Mouse (Mus musculus) heart, embryonic 16.5 days (tissue): ENCODE data around the gene Mgat3. TPM values are rescaled to one million over a fixed set of nuclear protein-coding genes. Genes with fewer than 3 reads are reported as not detected.

Experiments
- ATAC-seq: fragments of 200-750 bp; cut with Nextera tagmentation; replicated peaks from 2 replicates; pipeline ENCODE4 v1.8.0; 2017; ENCODE audit warnings: moderate number of reproducible peaks; ENCODE audit not compliant: insufficient read depth, low FRiP score; ENCODE audit errors: extremely low read depth
- H3K27ac ChIP-seq: fragments of 300-500 bp; sonication (generic); 2 replicates; pipeline ENCODE4 v1.5.1; 2014; ENCODE audit warnings: mild to moderate bottlenecking, low read length, control low read depth, moderate library complexity
- H3K27me3 ChIP-seq: fragments of 300-500 bp; sonication (generic); 2 replicates; pipeline ENCODE4 v1.6.1; 2014; ENCODE audit warnings: low read length, mixed read lengths; ENCODE audit not compliant: control insufficient read depth, insufficient read depth
- H3K36me3 ChIP-seq: fragments of 300-500 bp; sonication (generic); 2 replicates; pipeline ENCODE4 v1.6.1; 2014; ENCODE audit not compliant: control insufficient read depth, insufficient read depth
- H3K4me1 ChIP-seq: fragments of 300-500 bp; sonication (generic); 2 replicates; pipeline ENCODE4 v1.6.1; 2014; ENCODE audit warnings: low read length, mixed read lengths; ENCODE audit not compliant: control insufficient read depth, insufficient read depth
- H3K4me2 ChIP-seq: fragments of 300-500 bp; sonication (generic); 2 replicates; pipeline ENCODE4 v1.6.1; 2014; ENCODE audit warnings: low read depth, mild to moderate bottlenecking, control low read depth, low read length
- H3K4me3 ChIP-seq: fragments of 300-500 bp; sonication (generic); 2 replicates; pipeline ENCODE4 v1.5.1; 2014; ENCODE audit warnings: mild to moderate bottlenecking, control low read depth, low read length
- H3K9ac ChIP-seq: fragments of 300-500 bp; sonication (generic); 2 replicates; pipeline ENCODE4 v1.6.1; 2014; ENCODE audit warnings: low read length, control low read depth
- H3K9me3 ChIP-seq: fragments of 300-500 bp; sonication (generic); replicated peaks from 2 replicates; pipeline ENCODE4 v1.6.1; 2016; ENCODE audit warnings: low read length; ENCODE audit not compliant: control insufficient read depth
- WGBS: fragments of 180-500 bp; shearing (Covaris S2); extraction: QIAGEN DNeasy Blood & Tissue Kit; methylation state at CpG from one replicate; pipeline ENCODE4 v1.1.7; 2014; 5-methylcytosine and 5-hydroxymethylcytosine counted together
- polyA plus RNA-seq: library from polyadenylated mRNA; unstranded; fragments of >200 nt; fragmentation: Nextera tagmentation; extraction: Ambion mirVana; gene quantifications from 2 replicates; pipeline ENCODE4 v1.2.1, GENCODE M21; 2015

Gene Mgat3
- polyA plus RNA-seq, 1 experiment from 2014 or later = 1.3 TPM

DNA sequence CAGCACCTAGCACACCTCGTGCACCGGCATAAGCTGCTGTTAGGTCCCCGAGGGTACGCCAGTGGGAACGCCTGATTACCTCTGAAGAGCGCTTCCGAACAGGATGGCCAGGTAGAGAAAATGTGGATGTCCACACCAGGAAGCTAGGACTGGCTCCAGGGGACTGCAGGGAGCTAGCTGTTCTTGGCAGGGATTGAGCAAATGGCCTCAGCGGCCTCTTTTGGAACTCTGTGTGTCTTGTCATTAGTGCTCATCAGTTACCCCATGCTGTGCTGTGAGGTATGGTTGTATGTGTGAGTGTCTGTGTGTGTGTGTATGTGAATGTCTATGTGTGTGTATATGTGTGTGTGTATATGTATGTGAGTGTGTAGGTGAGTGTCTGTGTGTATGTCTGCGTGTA, 1.8 kb downstream of the Mgat3 start:
- peaks cover 14% of the 10 kb centered on the region for H3K4me1 ChIP-seq
- 76% methylated on average over 9 of the region's 9 CpGs for WGBS
- no peak for ATAC-seq
- H3K36me3 ChIP-seq = no peaks in the 10 kb centered on the region
- no peak overlapping the region for H3K27ac ChIP-seq
- no peak overlapping the region for H3K4me2 ChIP-seq
- H3K27me3 ChIP-seq = peaks cover 23% of the 10 kb centered on the region
- H3K4me3 ChIP-seq = no peak overlapping the region
- no peak overlapping the region for H3K9ac ChIP-seq
- H3K9me3 ChIP-seq = no peaks in the 10 kb centered on the region

DNA sequence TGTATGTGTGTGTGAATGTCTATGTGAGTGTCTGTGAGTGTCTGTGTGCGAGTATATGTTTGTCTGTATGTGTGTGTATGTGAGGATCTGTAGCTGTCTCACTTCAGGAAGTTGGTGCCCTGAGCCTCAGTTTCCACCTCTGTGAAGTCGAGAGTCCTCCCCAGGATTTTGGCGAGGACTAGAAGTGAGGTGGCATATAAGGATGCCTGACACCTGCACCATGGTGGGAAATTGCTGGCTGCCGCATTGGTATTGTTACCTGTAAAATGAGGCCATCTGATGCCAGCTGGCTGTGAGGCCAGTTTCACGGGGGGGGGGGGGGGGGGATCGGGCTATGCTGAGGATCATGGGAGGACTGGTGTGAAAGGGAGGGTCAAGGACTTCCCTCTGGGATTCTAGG, 2.2 kb downstream of the Mgat3 start:
- H3K9ac ChIP-seq = no peak overlapping the region
- no peak overlapping the region for H3K4me3 ChIP-seq
- peaks cover 14% of the 10 kb centered on the region for H3K4me1 ChIP-seq
- 72% methylated on average over 6 of the region's 6 CpGs for WGBS
- no peaks in the 10 kb centered on the region for H3K9me3 ChIP-seq
- no peak overlapping the region for H3K27ac ChIP-seq
- H3K27me3 ChIP-seq = peaks cover 23% of the 10 kb centered on the region
- H3K36me3 ChIP-seq = no peaks in the 10 kb centered on the region
- no peak for ATAC-seq
- H3K4me2 ChIP-seq = no peak overlapping the region

DNA sequence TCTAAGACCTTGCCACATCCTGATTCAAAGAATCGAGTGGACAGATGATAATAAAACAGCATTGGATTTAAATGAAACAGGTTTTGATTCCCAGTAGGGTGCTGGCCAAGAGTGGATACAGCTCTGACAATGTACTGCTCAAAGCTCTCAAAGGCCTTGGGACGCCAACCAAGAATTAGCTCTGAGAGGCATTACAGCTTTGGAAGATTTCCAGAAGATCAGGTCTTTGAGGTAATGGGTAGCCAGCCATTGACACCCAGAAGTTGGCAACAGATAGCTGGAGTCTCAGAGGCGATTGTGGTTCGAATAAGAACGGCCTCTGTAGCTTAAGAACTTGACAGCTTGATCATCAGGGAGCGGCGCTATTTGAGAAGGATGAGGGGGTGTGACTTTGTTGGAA, 8.0 kb downstream of the Mgat3 start:
- H3K27ac ChIP-seq = no peak overlapping the region
- no peak overlapping the region for H3K9ac ChIP-seq
- H3K4me3 ChIP-seq = no peak overlapping the region
- ATAC-seq = no peak
- H3K4me2 ChIP-seq = no peak overlapping the region
- H3K27me3 ChIP-seq = 0 out of 2 replicates have a peak, but pooled peaks cover 2% of the 10 kb centered on the region
- no peaks in the 10 kb centered on the region for H3K4me1 ChIP-seq
- WGBS = 81% methylated on average over 7 of the region's 7 CpGs
- H3K9me3 ChIP-seq = no peaks in the 10 kb centered on the region
- H3K36me3 ChIP-seq = no peaks in the 10 kb centered on the region

DNA sequence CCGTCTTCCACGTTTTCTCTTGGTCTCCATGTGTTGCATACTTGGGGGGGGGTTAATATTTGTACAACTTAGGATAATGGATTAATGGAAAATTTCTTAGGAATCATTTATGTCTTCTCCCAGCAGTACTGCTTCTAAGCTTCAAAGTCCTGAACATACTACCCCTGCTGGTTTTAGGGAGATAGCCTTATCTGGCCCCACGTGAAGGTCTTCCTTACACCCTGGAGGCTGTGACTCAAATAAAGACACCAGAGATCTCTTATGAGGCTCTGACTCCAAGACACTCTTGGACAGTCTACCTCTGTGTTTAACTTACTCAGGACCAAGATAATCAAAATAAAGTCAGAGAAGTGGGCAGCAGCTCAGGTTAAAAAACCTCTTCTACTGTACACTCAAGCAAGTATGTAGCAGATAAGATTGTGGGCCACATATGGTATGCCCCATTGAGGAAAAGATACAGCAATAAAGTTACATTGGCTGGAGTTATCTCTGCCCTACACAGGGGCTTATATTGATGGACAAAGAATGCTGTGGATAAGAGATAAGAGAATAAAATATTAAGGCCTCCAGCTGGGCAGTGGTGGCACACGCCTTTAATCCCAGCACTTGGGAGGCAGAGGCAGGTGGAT, 8.7 kb downstream of the Mgat3 start:
- WGBS = 63% methylated on average over 4 of the region's 4 CpGs
- no peak overlapping the region for H3K27ac ChIP-seq
- no peaks in the 10 kb centered on the region for H3K4me1 ChIP-seq
- no peak for ATAC-seq
- no peak overlapping the region for H3K4me2 ChIP-seq
- H3K9me3 ChIP-seq = no peaks in the 10 kb centered on the region
- no peak overlapping the region for H3K4me3 ChIP-seq
- H3K36me3 ChIP-seq = no peaks in the 10 kb centered on the region
- 0 out of 2 replicates have a peak, but pooled peaks cover 2% of the 10 kb centered on the region for H3K27me3 ChIP-seq
- no peak overlapping the region for H3K9ac ChIP-seq

DNA sequence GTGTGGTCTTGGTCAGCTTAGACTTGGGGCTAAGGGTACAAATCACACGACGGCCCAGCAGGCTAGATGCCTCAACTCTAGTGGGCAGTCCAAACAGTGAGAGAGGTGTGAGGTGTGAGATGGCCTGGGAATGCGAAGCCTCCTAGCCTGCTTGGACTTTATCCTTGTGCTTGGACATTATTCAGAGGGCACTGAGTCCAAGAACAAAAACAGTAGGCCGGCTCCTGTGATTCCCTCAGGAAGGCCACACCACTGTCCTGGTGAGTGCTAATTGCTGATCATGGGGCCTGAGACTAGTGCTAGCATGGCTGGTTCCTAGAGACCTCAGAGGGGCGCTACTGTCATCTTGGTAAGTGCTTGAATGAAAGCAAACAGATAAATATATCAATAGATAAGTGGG, 15.4 kb downstream of the Mgat3 start:
- H3K27ac ChIP-seq = no peak overlapping the region
- no peak overlapping the region for H3K4me2 ChIP-seq
- no peaks in the 10 kb centered on the region for H3K27me3 ChIP-seq
- WGBS = 70% methylated on average over 5 of the region's 5 CpGs
- H3K4me1 ChIP-seq = no peaks in the 10 kb centered on the region
- H3K36me3 ChIP-seq = no peaks in the 10 kb centered on the region
- no peak overlapping the region for H3K4me3 ChIP-seq
- no peak for ATAC-seq
- H3K9ac ChIP-seq = no peak overlapping the region
- H3K9me3 ChIP-seq = no peaks in the 10 kb centered on the region

DNA sequence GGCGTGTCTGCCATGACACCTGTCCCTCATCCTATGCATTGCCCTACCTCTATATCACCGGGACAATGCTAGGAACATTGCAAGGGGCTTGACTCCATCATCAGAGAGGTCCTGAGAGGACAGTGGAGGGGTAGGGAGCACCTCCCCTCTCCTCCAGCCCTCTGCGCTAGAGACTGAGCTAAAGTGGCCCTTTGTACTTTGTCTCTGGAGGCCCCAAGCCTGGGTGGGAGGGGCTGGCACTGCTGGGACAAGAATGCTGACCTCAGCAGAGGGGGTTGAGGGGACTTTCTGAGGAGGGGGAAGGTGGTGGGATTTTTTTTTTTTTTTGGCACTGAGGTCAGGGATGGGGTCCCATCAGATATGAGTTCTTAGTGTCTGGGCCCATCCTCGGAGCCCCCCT, 16.6 kb downstream of the Mgat3 start:
- 65% methylated on average over 4 of the region's 4 CpGs for WGBS
- H3K4me1 ChIP-seq = no peaks in the 10 kb centered on the region
- H3K9ac ChIP-seq = no peak overlapping the region
- no peak overlapping the region for H3K4me2 ChIP-seq
- no peak overlapping the region for H3K4me3 ChIP-seq
- ATAC-seq = no peak
- H3K27ac ChIP-seq = no peak overlapping the region
- H3K9me3 ChIP-seq = no peaks in the 10 kb centered on the region
- no peaks in the 10 kb centered on the region for H3K27me3 ChIP-seq
- H3K36me3 ChIP-seq = no peaks in the 10 kb centered on the region

DNA sequence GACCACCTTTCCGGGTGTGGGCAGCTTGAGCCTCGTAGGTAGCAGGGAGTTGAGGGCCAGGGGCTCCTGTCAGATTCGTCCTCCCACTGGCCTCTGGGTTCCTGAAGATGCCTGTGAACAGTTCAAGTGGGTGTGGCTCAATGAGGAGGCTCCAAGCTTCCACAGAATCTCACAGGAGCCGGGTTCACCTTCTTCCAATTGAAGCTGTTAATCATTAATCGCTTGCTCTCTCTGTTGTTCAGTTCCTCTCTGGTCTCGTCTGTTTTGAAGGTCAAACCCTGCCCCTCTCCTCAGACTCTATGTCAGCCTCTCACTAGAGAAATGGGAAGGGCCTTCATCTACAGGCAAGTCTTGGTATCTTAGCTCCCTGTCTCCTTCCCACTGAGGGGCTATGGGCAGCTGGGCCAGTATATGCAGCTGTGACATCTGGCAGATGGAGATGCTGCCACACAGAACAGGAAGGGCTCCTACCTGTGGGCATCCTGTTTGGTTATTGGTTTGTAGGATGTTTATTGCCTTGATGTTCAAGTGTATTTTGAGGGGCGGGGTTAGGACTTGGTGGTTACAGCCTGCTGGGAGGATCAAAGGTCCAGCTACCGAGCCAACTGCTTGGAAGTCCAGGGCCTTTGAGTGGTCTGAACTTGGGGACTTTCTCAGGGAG, 18.2 kb downstream of the Mgat3 start:
- H3K4me2 ChIP-seq = no peak overlapping the region
- no peaks in the 10 kb centered on the region for H3K4me1 ChIP-seq
- H3K36me3 ChIP-seq = no peaks in the 10 kb centered on the region
- no peak overlapping the region for H3K27ac ChIP-seq
- H3K9me3 ChIP-seq = peaks cover 3% of the 10 kb centered on the region; the same call in 1 of the 2 replicates
- no peaks in the 10 kb centered on the region for H3K27me3 ChIP-seq
- WGBS = 56% methylated on average over 8 of the region's 8 CpGs
- ATAC-seq = 0 out of 2 replicates have a peak, but pooled peaks have one; percentile 6
- H3K4me3 ChIP-seq = no peak overlapping the region
- no peak overlapping the region for H3K9ac ChIP-seq

DNA sequence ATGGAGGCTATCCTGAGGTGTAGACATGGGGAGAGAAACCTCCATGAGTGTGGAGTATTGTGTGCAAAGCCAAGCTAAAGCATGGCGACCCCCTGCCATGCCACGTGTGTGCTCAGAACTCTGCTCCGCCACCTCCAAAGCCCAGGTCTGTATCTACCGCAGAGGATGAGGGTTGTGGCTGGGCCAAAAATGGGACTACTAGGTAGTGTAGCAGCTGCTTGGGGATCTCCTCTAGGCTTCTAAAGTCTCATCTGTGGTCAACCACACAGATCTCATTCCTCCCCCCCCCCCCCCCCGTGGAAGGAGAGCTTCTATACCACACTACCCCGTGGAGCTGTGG, 18.7 kb downstream of the Mgat3 start:
- Histone ChIP-seq H3K36me3 (no peaks in the 10 kb centered on the region), H3K27me3 (no peaks in the 10 kb centered on the region), H3K27ac (no peak overlapping the region), H3K4me2 (no peak overlapping the region), H3K9ac (no peak overlapping the region), H3K9me3 (peaks cover 3% of the 10 kb centered on the region; the same call in 1 of the 2 replicates), H3K4me1 (no peaks in the 10 kb centered on the region), H3K4me3 (no peak overlapping the region)
- 0 out of 2 replicates have a peak, but pooled peaks have one; percentile 37 for ATAC-seq
- 85% methylated on average over 5 of the region's 6 CpGs for WGBS

DNA sequence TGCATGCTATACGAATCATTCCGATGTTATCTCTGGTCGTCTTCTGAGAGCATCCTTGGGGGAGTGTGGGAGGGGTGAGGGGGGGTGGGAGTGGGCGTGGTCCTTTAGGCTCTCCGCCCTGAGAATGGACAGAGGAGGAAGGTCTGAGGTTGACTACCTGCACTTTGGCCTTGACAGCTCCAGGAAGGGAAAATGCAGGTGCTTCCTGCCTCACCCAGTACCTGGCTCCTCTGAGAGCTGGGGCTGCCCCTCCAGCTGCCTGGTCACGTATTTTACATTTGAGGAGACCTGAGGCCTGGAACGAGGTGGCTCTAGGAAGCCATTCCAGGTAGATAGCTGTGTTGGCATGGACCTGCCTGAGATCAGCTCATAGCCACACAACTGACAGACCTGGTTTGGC, 19.3 kb downstream of the Mgat3 start:
- Histone ChIP-seq H3K27me3 (no peaks in the 10 kb centered on the region), H3K36me3 (no peaks in the 10 kb centered on the region), H3K9ac (no peak overlapping the region), H3K4me1 (no peaks in the 10 kb centered on the region), H3K27ac (no peak overlapping the region), H3K9me3 (peaks cover 3% of the 10 kb centered on the region; the same call in 1 of the 2 replicates), H3K4me3 (no peak overlapping the region), H3K4me2 (no peak overlapping the region)
- WGBS = 63% methylated on average over 7 of the region's 7 CpGs
- no peak for ATAC-seq
